Mouse (Mus musculus) ES-E14 (cell line): ENCODE measurements around the gene Scand1.

Source experiments
- HCFC1 ChIP-seq: IDR thresholded peaks from 2 replicates; pipeline ENCODE4 v1.6.1; 2012; ENCODE audit warnings: low read length, inconsistent platforms, borderline replicate concordance; ENCODE audit not compliant: insufficient read depth
- ZC3H11A ChIP-seq: IDR thresholded peaks from 2 replicates; pipeline ENCODE4 v1.6.1; 2012; ENCODE audit warnings: low read depth, mild to moderate bottlenecking, inconsistent platforms, low read length, borderline replicate concordance

DNA sequence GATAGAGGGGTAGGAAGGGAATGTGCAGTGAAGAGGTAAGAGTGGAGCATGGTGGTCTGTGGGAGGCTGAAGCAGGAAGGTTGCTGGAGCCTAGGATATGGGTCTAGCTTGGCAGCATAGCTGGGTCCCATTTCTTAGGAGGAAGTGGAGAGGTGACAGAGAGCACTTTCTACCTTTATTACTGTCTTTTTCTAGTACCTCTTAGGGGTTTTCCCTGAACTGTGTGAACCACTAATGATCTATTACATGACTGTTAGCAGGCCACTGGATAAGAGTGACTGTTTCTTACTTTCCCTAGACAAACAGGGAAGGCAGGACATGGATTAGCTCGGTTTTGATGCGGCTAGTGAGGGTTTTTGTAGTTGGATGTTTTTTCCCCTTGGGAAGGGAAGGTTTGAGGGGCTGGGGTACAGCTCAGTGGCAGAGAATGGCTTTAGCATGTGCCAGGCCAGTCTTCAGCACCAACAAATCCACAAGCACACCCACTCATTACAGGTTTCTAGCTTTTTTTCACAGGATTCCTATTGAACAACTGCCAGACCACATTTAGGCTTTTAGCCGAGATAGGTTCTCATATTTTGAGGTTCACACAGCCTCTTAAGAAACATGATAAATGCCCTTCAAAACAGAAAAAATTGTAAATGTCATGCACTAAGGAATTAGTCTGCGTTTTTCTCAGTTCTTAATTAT, 49.2 kb downstream of the Scand1 start:
- TF ChIP-seq ZC3H11A: no peak
- no peak for TF ChIP-seq HCFC1
